ENCODE assay signal across 9 mouse cellular contexts in genomic region chr12:111724638-111725337, GRCm38 (mm10). TPM values are rescaled to one million over a fixed set of nuclear protein-coding genes. Genes with fewer than 3 reads are reported as not detected.
DNase-seq lines count a peak whose midpoint lies in the region; ATAC-seq and TF ChIP-seq lines count a peak whose summit lies in the region.
"Had no signal": no experiment of that assay in that cellular context is flagged by ENCODE, and none has a peak within 500 bp of the region (broad histone marks: within the 10 kb centered on the region; RNA-seq: fewer than 3 reads in every experiment).

No protein-coding gene starts in this region.

- H3K9ac ChIP-seq in kidney, postnatal 0 days (ENCODE audit: low read depth, low read length) = no peak overlapping the region
- H3K9ac ChIP-seq in forebrain, embryonic 16.5 days (replicated peaks; ENCODE audit: low read depth, low read length) = no peak overlapping the region
- H3K9ac ChIP-seq in hindbrain, embryonic 12.5 days = 0 out of 2 replicates have a peak overlapping the region, but pooled peaks have one; percentile 38
- H3K9ac ChIP-seq: liver, embryonic 15.5 days had no signal

- no peak for TF ChIP-seq CTCF in kidney, postnatal 0 days (IDR thresholded peaks at IDR 0.05; ENCODE audit: low read depth)

- no peaks in the 10 kb centered on the region for H3K4me1 ChIP-seq in kidney, postnatal 0 days (replicated peaks; ENCODE audit: insufficient read depth, low read length)
- H3K4me1 ChIP-seq in forebrain, embryonic 16.5 days (replicated peaks; ENCODE audit: control insufficient read depth, insufficient read depth, low read length) = no peaks in the 10 kb centered on the region
- peaks cover 7% of the 10 kb centered on the region for H3K4me1 ChIP-seq in hindbrain, embryonic 12.5 days
- H3K4me1 ChIP-seq: liver, embryonic 15.5 days had no signal

- H3K27me3 ChIP-seq in kidney, postnatal 0 days (ENCODE audit: insufficient read depth, low read length) = no peaks in the 10 kb centered on the region
- H3K27me3 ChIP-seq in forebrain, embryonic 16.5 days (replicated peaks; ENCODE audit: control insufficient read depth, insufficient read depth, low read length) = no peaks in the 10 kb centered on the region
- H3K27me3 ChIP-seq in hindbrain, embryonic 12.5 days = no peaks in the 10 kb centered on the region
- H3K27me3 ChIP-seq: liver, embryonic 15.5 days had no signal

- H3K9me3 ChIP-seq in kidney, postnatal 0 days (replicated peaks; ENCODE audit: low read length) = no peaks in the 10 kb centered on the region
- no peaks in the 10 kb centered on the region for H3K9me3 ChIP-seq in forebrain, embryonic 16.5 days (ENCODE audit: control insufficient read depth, low read length)
- H3K9me3 ChIP-seq in hindbrain, embryonic 12.5 days (replicated peaks) = no peaks in the 10 kb centered on the region
- H3K9me3 ChIP-seq: liver, embryonic 15.5 days had no signal

- ATAC-seq in kidney, postnatal 0 days (replicated peaks; ENCODE audit: low FRiP score, low read depth) = no peak
- no peak for ATAC-seq in forebrain, embryonic 16.5 days
- no peak for ATAC-seq in hindbrain, embryonic 12.5 days (ENCODE audit: low FRiP score)
- ATAC-seq in inflammation-experienced regulatory T-cells, adult 6 months = no peak

- no peak overlapping the region for H3K4me3 ChIP-seq in kidney, postnatal 0 days (replicated peaks; ENCODE audit: low read depth, low read length)
- no peak overlapping the region for H3K4me3 ChIP-seq in forebrain, embryonic 16.5 days (replicated peaks; ENCODE audit: low read length)
- H3K4me3 ChIP-seq in hindbrain, embryonic 12.5 days = no peak overlapping the region
- H3K4me3 ChIP-seq: liver, embryonic 15.5 days had no signal

- 0 out of 2 replicates have a peak, but pooled peaks cover 12% of the 10 kb centered on the region for H3K36me3 ChIP-seq in kidney, postnatal 0 days (ENCODE audit: insufficient read depth, low read length)
- H3K36me3 ChIP-seq in forebrain, embryonic 16.5 days (ENCODE audit: control insufficient read depth, insufficient read depth) = no peaks in the 10 kb centered on the region; the same call in 1 of the 2 replicates
- H3K36me3 ChIP-seq in hindbrain, embryonic 12.5 days = peaks cover 30% of the 10 kb centered on the region; the same call in 1 of the 2 replicates

- H3K4me2 ChIP-seq in kidney, postnatal 0 days (ENCODE audit: low read length) = no peak overlapping the region
- H3K4me2 ChIP-seq in forebrain, embryonic 16.5 days (ENCODE audit: low read length) = no peak overlapping the region
- H3K4me2 ChIP-seq in hindbrain, embryonic 12.5 days (replicated peaks) = no peak overlapping the region
- H3K4me2 ChIP-seq: liver, embryonic 15.5 days had no signal

- DNase-seq in kidney, postnatal 0 days (ENCODE audit: low spot score) = peak; percentile 21
- no peak for DNase-seq in kidney, postnatal 14 days
- DNase-seq in retina, embryonic 14.5 days (ENCODE audit: low spot score) = peak; percentile 49
- DNase-seq in kidney, postnatal 25 days = no peak
- DNase-seq in thymus, postnatal 0 days (ENCODE audit: low spot score) = no peak

- H3K27ac ChIP-seq in kidney, postnatal 0 days = no peak overlapping the region
- H3K27ac ChIP-seq in forebrain, embryonic 16.5 days (ENCODE audit: low read length) = peak overlapping the region; percentile 29; the same call in 1 of the 2 replicates
- H3K27ac ChIP-seq in hindbrain, embryonic 12.5 days = peak overlapping the region; percentile 55
- H3K27ac ChIP-seq: liver, embryonic 15.5 days had no signal

- WGBS in kidney, postnatal 0 days = 58% methylated on average over 6 of the region's 6 CpGs
- WGBS in forebrain, embryonic 16.5 days = 40% methylated on average over 6 of the region's 6 CpGs
- whole genome bisulfite sequencing in hindbrain, embryonic 12.5 days = 42% methylated on average over 6 of the region's 6 CpGs

RNA-seq across cellular contexts. Expression of gene Apopt1, which starts 11.7 kb away (rescaled TPM):
- 57.8 and 61.4 TPM in 2 replicates for polyA plus RNA-seq in kidney, postnatal 0 days (2015; fragmentation: Nextera tagmentation; extraction: Ambion mirVana)
- polyA plus RNA-seq in forebrain, embryonic 16.5 days (2015; fragmentation: Nextera tagmentation; extraction: Ambion mirVana) = 47.2 and 48.3 TPM in 2 replicates
- polyA plus RNA-seq in hindbrain, embryonic 12.5 days (2016; fragmentation: Nextera tagmentation; extraction: Ambion mirVana) = 49.9 and 54.0 TPM in 2 replicates
- 10 to 100 TPM; 55.8 to 85.0 (median 74.3) TPM for polyA plus RNA-seq in inflammation-experienced regulatory T-cells, adult 6 months (2017; shearing (Covaris generic))
- 60.1 and 66.6 TPM in 2 replicates for polyA plus RNA-seq in thymus, postnatal 0 days (2015; fragmentation: Nextera tagmentation; extraction: Ambion mirVana)

RNA-seq across cellular contexts. Expression of gene Bag5, which starts 11.7 kb away (rescaled TPM):
- polyA plus RNA-seq in kidney, postnatal 0 days (2015; fragmentation: Nextera tagmentation; extraction: Ambion mirVana) = 45.7 and 48.9 TPM in 2 replicates
- polyA plus RNA-seq in forebrain, embryonic 16.5 days (2015; fragmentation: Nextera tagmentation; extraction: Ambion mirVana) = 70.8 and 71.5 TPM in 2 replicates
- polyA plus RNA-seq in hindbrain, embryonic 12.5 days (2016; fragmentation: Nextera tagmentation; extraction: Ambion mirVana) = 60.4 and 62.3 TPM in 2 replicates
- 10 to 100 TPM; 22.0 to 40.1 (median 36.7) TPM for polyA plus RNA-seq in inflammation-experienced regulatory T-cells, adult 6 months (2017; shearing (Covaris generic))
- 50.7 and 54.1 TPM in 2 replicates for polyA plus RNA-seq in thymus, postnatal 0 days (2015; fragmentation: Nextera tagmentation; extraction: Ambion mirVana)

RNA-seq across cellular contexts. Expression of gene Klc1, which starts 33.9 kb away (rescaled TPM):
- 52.6 and 61.3 TPM in 2 replicates for polyA plus RNA-seq in kidney, postnatal 0 days (2015; fragmentation: Nextera tagmentation; extraction: Ambion mirVana)
- 460 and 493 TPM in 2 replicates for polyA plus RNA-seq in forebrain, embryonic 16.5 days (2015; fragmentation: Nextera tagmentation; extraction: Ambion mirVana)
- polyA plus RNA-seq in hindbrain, embryonic 12.5 days (2016; fragmentation: Nextera tagmentation; extraction: Ambion mirVana) = 430 and 446 TPM in 2 replicates
- polyA plus RNA-seq in inflammation-experienced regulatory T-cells, adult 6 months (2017; shearing (Covaris generic)) = 10 to 100 TPM; 17.9 to 19.7 (median 18.3) TPM
- polyA plus RNA-seq in thymus, postnatal 0 days (2015; fragmentation: Nextera tagmentation; extraction: Ambion mirVana) = 46.9 and 52.2 TPM in 2 replicates

RNA-seq across cellular contexts. Expression of gene Trmt61a, which starts 46.9 kb away (rescaled TPM):
- 6.3 and 6.8 TPM in 2 replicates for polyA plus RNA-seq in kidney, postnatal 0 days (2015; fragmentation: Nextera tagmentation; extraction: Ambion mirVana)
- 9.8 and 12.6 TPM in 2 replicates for polyA plus RNA-seq in forebrain, embryonic 16.5 days (2015; fragmentation: Nextera tagmentation; extraction: Ambion mirVana)
- 10.7 and 10.8 TPM in 2 replicates for polyA plus RNA-seq in hindbrain, embryonic 12.5 days (2016; fragmentation: Nextera tagmentation; extraction: Ambion mirVana)
- polyA plus RNA-seq in inflammation-experienced regulatory T-cells, adult 6 months (2017; shearing (Covaris generic)) = 1 to 10 TPM; 3.2 to 4.4 (median 3.3) TPM
- polyA plus RNA-seq in thymus, postnatal 0 days (2015; fragmentation: Nextera tagmentation; extraction: Ambion mirVana) = 9.8 and 12.0 TPM in 2 replicates

RNA-seq across cellular contexts. Expression of gene Ckb, which starts 52.6 kb away (rescaled TPM):
- 135 and 148 TPM in 2 replicates for polyA plus RNA-seq in kidney, postnatal 0 days (2015; fragmentation: Nextera tagmentation; extraction: Ambion mirVana)
- 1,407 and 1,413 TPM in 2 replicates for polyA plus RNA-seq in forebrain, embryonic 16.5 days (2015; fragmentation: Nextera tagmentation; extraction: Ambion mirVana)
- 1,558 and 1,759 TPM in 2 replicates for polyA plus RNA-seq in hindbrain, embryonic 12.5 days (2016; fragmentation: Nextera tagmentation; extraction: Ambion mirVana)
- 10 to 100 TPM; 24.2 to 37.2 (median 31.8) TPM for polyA plus RNA-seq in inflammation-experienced regulatory T-cells, adult 6 months (2017; shearing (Covaris generic))
- 137 and 143 TPM in 2 replicates for polyA plus RNA-seq in thymus, postnatal 0 days (2015; fragmentation: Nextera tagmentation; extraction: Ambion mirVana)

Comparison
In these comparisons a context has a peak if more than half of its experiments do, and no peak if none do; other contexts are left out.
1. DNase-seq: peak in kidney, postnatal 0 days (single experiment) and retina, embryonic 14.5 days (single experiment); none in kidney, postnatal 14 days (single experiment), kidney, postnatal 25 days (0 of 2) and thymus, postnatal 0 days (single experiment).